Mouse (Mus musculus) myocyte (in vitro differentiated cells): Measurements from ENCODE around the gene Rnh1. TPM values are rescaled to one million over a fixed set of nuclear protein-coding genes. Genes with fewer than 3 reads are reported as not detected.

Experiments used
- H3K27me3 ChIP-seq: one replicate; pipeline ENCODE4 v1.6.1; 2011; ENCODE audit not compliant: control insufficient read depth, insufficient read depth, insufficient read length
- H3K36me3 ChIP-seq: one replicate; pipeline ENCODE4 v1.6.1; 2011; ENCODE audit not compliant: control insufficient read depth, insufficient read depth
- H3K4me2 ChIP-seq: one replicate; pipeline ENCODE4 v1.6.1; 2011; ENCODE audit warnings: low read depth, control low read depth
- H3K4me3 ChIP-seq: one replicate; pipeline ENCODE4 v1.5.1; 2011; ENCODE audit warnings: mild to moderate bottlenecking, control low read depth, moderate library complexity
- H3K79me2 ChIP-seq: one replicate; pipeline ENCODE4 v1.6.1; 2011; ENCODE audit not compliant: control insufficient read depth, insufficient read depth
- H3ac ChIP-seq: one replicate; pipeline ENCODE4 v1.6.1; 2011; ENCODE audit not compliant: control insufficient read depth, insufficient read length
- CEBPB ChIP-seq: IDR thresholded peaks from 2 replicates; pipeline ENCODE4 v1.6.1; 2011; ENCODE audit warnings: mild to moderate bottlenecking, moderate library complexity; ENCODE audit not compliant: poor library complexity, insufficient read depth, severe bottlenecking
- E2F4 ChIP-seq: IDR thresholded peaks from one replicate; pipeline ENCODE4 v1.6.1; 2011; ENCODE audit warnings: mild to moderate bottlenecking, control low read depth, moderate library complexity; ENCODE audit not compliant: insufficient read depth
- MAX ChIP-seq: IDR thresholded peaks from one replicate; pipeline ENCODE4 v1.6.1; 2011; ENCODE audit warnings: low read depth, mild to moderate bottlenecking, control low read depth
- MYOD1 ChIP-seq, 3 experiments: IDR thresholded peaks; one replicate each; pipeline ENCODE4 v1.6.1; 2011; ENCODE audit warnings: control low read depth in 2 of 3, low read depth in 2 of 3, mild to moderate bottlenecking in 2 of 3, moderate library complexity in 1 of 3; ENCODE audit not compliant: insufficient read length in 2 of 3, control insufficient read depth in 1 of 3
- MYOG ChIP-seq, 3 experiments: IDR thresholded peaks; one replicate each; pipeline ENCODE4 v1.6.1; 2011; ENCODE audit warnings: control low read depth in 2 of 3, low read depth in 2 of 3, mild to moderate bottlenecking in 2 of 3; ENCODE audit not compliant: insufficient read length in 2 of 3, control insufficient read depth in 1 of 3, insufficient read depth in 1 of 3
- POLR2A ChIP-seq: IDR thresholded peaks from one replicate; pipeline ENCODE4 v1.6.1; 2011; ENCODE audit warnings: low read depth, mild to moderate bottlenecking, control low read depth, moderate library complexity; ENCODE audit not compliant: insufficient read length
- POLR2AphosphoS2 ChIP-seq: IDR thresholded peaks from one replicate; pipeline ENCODE4 v1.6.1; 2011; ENCODE audit warnings: low read depth, control low read depth; ENCODE audit not compliant: insufficient read length
- REST ChIP-seq: IDR thresholded peaks from one replicate; pipeline ENCODE4 v1.6.1; 2011; ENCODE audit warnings: mild to moderate bottlenecking, control low read depth, moderate library complexity; ENCODE audit not compliant: insufficient read depth, insufficient read length
- SRF ChIP-seq: IDR thresholded peaks from one replicate; pipeline ENCODE4 v1.6.1; 2011; ENCODE audit warnings: low read depth; ENCODE audit not compliant: control insufficient read depth, insufficient read length
- TCF12 ChIP-seq: IDR thresholded peaks from one replicate; pipeline ENCODE4 v1.6.1; 2011; ENCODE audit warnings: mild to moderate bottlenecking, control low read depth; ENCODE audit not compliant: poor library complexity, insufficient read depth, severe bottlenecking
- TCF3 ChIP-seq: IDR thresholded peaks from one replicate; pipeline ENCODE4 v1.6.1; 2011; ENCODE audit warnings: low read depth, control low read depth; ENCODE audit not compliant: insufficient read length
- USF1 ChIP-seq: IDR thresholded peaks from one replicate; pipeline ENCODE4 v1.6.1; 2011; ENCODE audit warnings: low read depth, mild to moderate bottlenecking, control low read depth, moderate library complexity
- polyA plus RNA-seq: library from polyadenylated mRNA; unstranded; fragments of >200 nt; fragmentation: generic; extraction: Trizol; gene quantifications from one replicate; pipeline ENCODE4 v1.2.1, GENCODE M21; 2012; ENCODE audit warnings: missing spikeins

Rnh1 gene
- polyA plus RNA-seq, 1 experiment = 276 TPM

GRCm38 (mm10) chr7:141121051-141121531, 51.6 kb downstream of the Rnh1 start:
- TF ChIP-seq POLR2AphosphoS2 = no peak
- TF ChIP-seq MYOD1 (IDR thresholded peaks at IDR 0.05; ENCODE audit: control insufficient read depth in 1 of 3, insufficient read length in 2 of 3, low read depth in 2 of 3) = no peak
- no peak for TF ChIP-seq MAX
- no peak for TF ChIP-seq CEBPB
- no peak for TF ChIP-seq MYOG (IDR thresholded peaks at IDR 0.05; ENCODE audit: control insufficient read depth in 1 of 3, insufficient read depth in 1 of 3, insufficient read length in 2 of 3, low read depth in 2 of 3)
- TF ChIP-seq E2F4 = no peak
- no peak for TF ChIP-seq REST
- TF ChIP-seq USF1 = no peak
- TF ChIP-seq POLR2A = no peak
- no peak for TF ChIP-seq SRF
- TF ChIP-seq TCF12 = no peak
- TF ChIP-seq TCF3 = no peak
- Histone ChIP-seq H3K79me2 (no peaks in the 10 kb centered on the region), H3K36me3 (no peaks in the 10 kb centered on the region), H3K4me3 (no peak overlapping the region), H3K4me2 (no peak overlapping the region), H3K27me3 (peaks cover 10% of the 10 kb centered on the region), H3ac (no peak overlapping the region)

GRCm38 (mm10) chr7:141120605-141121004, 52.1 kb downstream of the Rnh1 start:
- TF ChIP-seq POLR2A = no peak
- no peak for TF ChIP-seq MYOD1 (IDR thresholded peaks at IDR 0.05; ENCODE audit: control insufficient read depth in 1 of 3, insufficient read length in 2 of 3, low read depth in 2 of 3)
- TF ChIP-seq MAX = no peak
- no peak overlapping the region for H3ac ChIP-seq
- H3K4me3 ChIP-seq = no peak overlapping the region
- no peak overlapping the region for H3K4me2 ChIP-seq
- H3K79me2 ChIP-seq = no peaks in the 10 kb centered on the region
- H3K36me3 ChIP-seq = no peaks in the 10 kb centered on the region
- peaks cover 10% of the 10 kb centered on the region for H3K27me3 ChIP-seq

- Histone ChIP-seq H3K79me2 (no peaks in the 10 kb centered on the region), H3K36me3 (no peaks in the 10 kb centered on the region), H3K4me2 (no peak overlapping the region), H3K27me3 (peaks cover 10% of the 10 kb centered on the region), H3ac (no peak overlapping the region), H3K4me3 (no peak overlapping the region)
- no peak for TF ChIP-seq E2F4
- TF ChIP-seq MAX = no peak
- no peak for TF ChIP-seq CEBPB
- no peak for TF ChIP-seq USF1
- TF ChIP-seq POLR2AphosphoS2 = no peak
- TF ChIP-seq TCF3 = no peak
- TF ChIP-seq MYOD1 (IDR thresholded peaks at IDR 0.05; ENCODE audit: control insufficient read depth in 1 of 3, insufficient read length in 2 of 3, low read depth in 2 of 3) = no peak
- TF ChIP-seq POLR2A = no peak
- no peak for TF ChIP-seq SRF
- no peak for TF ChIP-seq TCF12
- no peak for TF ChIP-seq REST
Measured at GRCm38 (mm10) chr7:141119487-141119886, 53.2 kb downstream of the Rnh1 start.

GRCm38 (mm10) chr7:141117636-141118035, 55.0 kb downstream of the Rnh1 start, which contains the start of gene Ano9:
TSS of gene Ano9 (minus strand) at chr7:141117806.
- Histone ChIP-seq H3ac (no peak within 1 kb of the TSS), H3K4me3 (no peak within 1 kb of the TSS), H3K27me3 (peaks cover 13% of the 10 kb centered on the region), H3K79me2 (no peaks in the 10 kb centered on the region), H3K36me3 (no peaks in the 10 kb centered on the region), H3K4me2 (no peak within 1 kb of the TSS)
- TF ChIP-seq REST = no peak
- TF ChIP-seq MYOD1 (IDR thresholded peaks at IDR 0.05; ENCODE audit: control insufficient read depth in 1 of 3, insufficient read length in 2 of 3, low read depth in 2 of 3) = no peak
- no peak for TF ChIP-seq POLR2A

GRCm38 (mm10) chr7:141115874-141116273, 56.8 kb downstream of the Rnh1 start:
- H3K36me3 ChIP-seq = no peaks in the 10 kb centered on the region
- H3ac ChIP-seq = no peak overlapping the region
- no peak overlapping the region for H3K4me2 ChIP-seq
- no peak for TF ChIP-seq POLR2A
- H3K4me3 ChIP-seq = no peak overlapping the region
- H3K79me2 ChIP-seq = no peaks in the 10 kb centered on the region
- peaks cover 13% of the 10 kb centered on the region for H3K27me3 ChIP-seq

Other genes with a start within 250 kb of the Rnh1 start
- gene Pgghg, start 231.5 kb downstream of the Rnh1 start, polyA plus RNA-seq = 11.6 TPM
- gene Ifitm5, start 222.6 kb downstream of the Rnh1 start, polyA plus RNA-seq = 0.47 TPM
- gene Gm45717, start 216.9 kb downstream of the Rnh1 start, polyA plus RNA-seq = 0.12 TPM
- 493 TPM for gene Ifitm2, start 216.9 kb downstream of the Rnh1 start, polyA plus RNA-seq
- gene Ifitm1, start 205.6 kb downstream of the Rnh1 start, polyA plus RNA-seq = 19.9 TPM
- 1,312 TPM for gene Ifitm3, start 162.1 kb downstream of the Rnh1 start, polyA plus RNA-seq
- gene Ifitm6, start 154.9 kb downstream of the Rnh1 start, polyA plus RNA-seq = 4.4 TPM
- gene Gm17387, start 143.7 kb downstream of the Rnh1 start, polyA plus RNA-seq = not detected
- gene B4galnt4, start 111.8 kb downstream of the Rnh1 start, polyA plus RNA-seq = 0.46 TPM
- 0.25 TPM for gene Pkp3, start 94.6 kb downstream of the Rnh1 start, polyA plus RNA-seq
- gene Sigirr, start 72.3 kb downstream of the Rnh1 start, polyA plus RNA-seq = 4.8 TPM
- not detected for gene Ano9, start 55.1 kb downstream of the Rnh1 start, polyA plus RNA-seq
- 28.0 TPM for gene Ptdss2, start 50.5 kb downstream of the Rnh1 start, polyA plus RNA-seq
- gene Hras, start 21.1 kb upstream of the Rnh1 start, polyA plus RNA-seq = 215 TPM
- 1.1 TPM for gene Lrrc56, start 21.3 kb upstream of the Rnh1 start, polyA plus RNA-seq
- gene Lmntd2, start 41.2 kb upstream of the Rnh1 start, polyA plus RNA-seq = 0.10 TPM
- gene Rassf7, start 43.0 kb upstream of the Rnh1 start, polyA plus RNA-seq = 54.5 TPM
- 44.5 TPM for gene Phrf1, start 55.9 kb upstream of the Rnh1 start, polyA plus RNA-seq
- gene Irf7, start 93.6 kb upstream of the Rnh1 start, polyA plus RNA-seq = 0.97 TPM
- 0.07 TPM for gene Cdhr5, start 103.9 kb upstream of the Rnh1 start, polyA plus RNA-seq
- gene Sct, start 106.3 kb upstream of the Rnh1 start, polyA plus RNA-seq = 0.68 TPM
- not detected for gene Drd4, start 119.1 kb upstream of the Rnh1 start, polyA plus RNA-seq
- 11.8 TPM for gene Deaf1, start 154.8 kb upstream of the Rnh1 start, polyA plus RNA-seq
- gene Tmem80, start 154.9 kb upstream of the Rnh1 start, polyA plus RNA-seq = 12.5 TPM
- 0.44 TPM for gene Eps8l2, start 166.0 kb upstream of the Rnh1 start, polyA plus RNA-seq
- 259 TPM for gene Taldo1, start 219.3 kb upstream of the Rnh1 start, polyA plus RNA-seq
- 16.3 TPM for gene Gatd1, start 241.3 kb upstream of the Rnh1 start, polyA plus RNA-seq